Mouse (Mus musculus) left cerebral cortex, adult 6 months (tissue): Measurements from ENCODE around the gene Fyb. TPM values are rescaled to one million over a fixed set of nuclear protein-coding genes. Genes with fewer than 3 reads are reported as not detected.

Experiments
- long read RNA-seq, 2 experiments: library from polyadenylated mRNA; unstranded; transcript quantifications; one replicate each; pipeline ENCODE4 v2.0.0; 2019 to 2020
- polyA plus RNA-seq: library from polyadenylated mRNA; unstranded; fragments of <200 nt; fragmentation: Nextera tagmentation; gene quantifications from 2 replicates; pipeline ENCODE4 v1.2.3, GENCODE M21; 2021

Gene Fyb
- 4.2 and 4.4 TPM in 2 replicates for polyA plus RNA-seq
- long read RNA-seq, experiment 1, partial matches to known transcripts, result 1 of 2 reads
- long read RNA-seq, experiment 1, other reads (novel, unspliced or antisense), result 0 of 2 reads
- long read RNA-seq, experiment 2, partial matches to known transcripts, result 0 of 4 reads
- long read RNA-seq, experiment 2, other reads (novel, unspliced or antisense), result 2 of 4 reads

GRCm38 (mm10) chr15:6522653-6523167 is at the start of gene Fyb:
Gene Fyb (plus strand): TSS chr15:6522853.

GRCm38 (mm10) chr15:6707936-6708525 is 185.4 kb downstream of the Fyb start, which contains the start of gene Rictor:
Gene Rictor (plus strand): TSS chr15:6708379.

Other genes starting within 250 kb of the Fyb start
- gene Dab2, start 223.1 kb upstream of the Fyb start, polyA plus RNA-seq, result 2.6 and 2.8 TPM in 2 replicates
- not detected in 2 replicates for gene C9, start 77.5 kb upstream of the Fyb start, polyA plus RNA-seq
- gene Rictor, start 185.5 kb downstream of the Fyb start, polyA plus RNA-seq, result 5.8 and 9.6 TPM in 2 replicates